Mouse (Mus musculus): ENCODE results near the gene Cnnm1. TPM values are rescaled to one million over a fixed set of nuclear protein-coding genes. Genes with fewer than 3 reads are reported as not detected.
A peak's percentile ranks its signal among the peaks of the same experiment; 100 is the strongest.

Gene Cnnm1
- total and polyA plus RNA-seq, 2 experiments from 2014 or later = 2.5 to 9.6 TPM

DNA sequence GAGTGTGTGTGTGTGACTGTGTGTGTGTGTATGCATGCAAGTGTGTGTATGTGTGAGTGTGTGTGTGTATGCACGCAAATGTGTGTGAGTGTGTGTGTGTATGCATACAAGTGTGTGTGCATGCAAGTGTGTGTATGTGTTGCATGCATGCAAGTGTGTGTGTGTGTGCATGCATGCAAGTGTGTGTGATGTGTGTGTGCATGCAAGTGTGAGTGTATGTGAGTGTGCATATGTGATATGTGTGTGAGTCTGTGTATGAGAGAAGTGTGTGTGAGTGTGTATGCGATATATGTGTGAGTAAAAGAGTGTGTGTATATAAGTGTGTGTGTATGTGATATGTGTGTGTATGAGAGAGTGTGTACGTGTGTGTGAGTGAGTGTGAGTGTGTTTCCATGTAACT is 95.1 kb downstream of the Cnnm1 start:
- no peaks in the 10 kb centered on the region for H3K36me3 ChIP-seq (ENCODE audit: insufficient read depth, low read length)
- H3K9ac ChIP-seq (replicated peaks; ENCODE audit: low read length) = no peak overlapping the region
- H3K27ac ChIP-seq = no peak overlapping the region
- H3K4me2 ChIP-seq (ENCODE audit: low read depth, low read length) = no peak overlapping the region
- 0 out of 2 replicates have a peak, but pooled peaks cover 3% of the 10 kb centered on the region for H3K4me1 ChIP-seq (ENCODE audit: insufficient read depth, low read length)
- DNase-seq (ENCODE audit: low spot score) (no peak), ATAC-seq (no peak)
- WGBS = 95% methylated on average over 3 of the region's 3 CpGs
- H3K27me3 ChIP-seq (ENCODE audit: insufficient read depth, low read length) = no peaks in the 10 kb centered on the region
- no peak for TF ChIP-seq CTCF (IDR thresholded peaks at IDR 0.05; ENCODE audit: low read depth)
- no peak overlapping the region for H3K4me3 ChIP-seq (ENCODE audit: low read length)
- H3K9me3 ChIP-seq (ENCODE audit: low read length) = no peaks in the 10 kb centered on the region

DNA sequence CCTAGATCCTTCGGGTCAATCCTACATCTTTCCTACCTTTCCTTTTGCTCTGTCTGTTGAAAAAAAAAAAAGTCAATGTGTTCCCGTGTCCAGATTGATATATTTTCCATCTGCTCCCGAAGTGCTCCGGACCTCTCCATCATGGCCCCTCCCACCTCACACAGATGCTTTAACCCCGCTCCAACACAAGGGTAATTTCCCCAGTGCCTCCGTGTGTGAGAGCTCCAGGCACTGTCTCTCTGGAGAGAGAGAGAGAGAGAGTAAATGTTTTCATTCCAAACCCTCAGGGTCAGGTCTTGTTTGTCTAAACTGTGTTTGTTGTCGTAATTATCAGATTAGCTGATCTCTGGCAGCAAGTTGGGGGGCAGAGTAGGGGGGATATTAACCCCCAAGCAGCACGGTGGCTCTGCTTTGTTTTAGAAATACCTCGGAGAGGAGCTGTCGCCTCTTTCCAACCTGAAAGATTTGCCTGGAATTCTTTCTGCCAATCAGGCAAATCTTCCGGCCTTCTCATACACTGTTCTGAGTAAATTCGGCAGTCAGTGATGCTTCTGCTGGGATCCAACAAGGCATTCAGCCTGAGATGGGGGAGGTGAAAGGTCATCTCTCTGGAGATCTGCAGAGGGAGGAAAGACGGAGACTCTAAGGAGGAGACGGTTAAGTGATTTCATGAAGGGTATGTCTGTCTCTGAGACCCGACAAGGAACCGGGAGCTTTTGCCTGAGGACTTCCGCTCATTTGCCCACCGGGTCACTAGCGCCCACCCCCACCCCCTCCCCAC is 106.3 kb downstream of the Cnnm1 start:
- Histone ChIP-seq H3K4me3 (ENCODE audit: low read length) (no peak overlapping the region), H3K4me2 (ENCODE audit: low read depth, low read length) (peak overlapping the region; percentile 39), H3K27me3 (ENCODE audit: insufficient read depth, low read length) (no peaks in the 10 kb centered on the region), H3K36me3 (ENCODE audit: insufficient read depth, low read length) (no peaks in the 10 kb centered on the region), H3K27ac (no peak overlapping the region), H3K9ac (replicated peaks; ENCODE audit: low read length) (no peak overlapping the region), H3K9me3 (ENCODE audit: low read length) (no peaks in the 10 kb centered on the region), H3K4me1 (ENCODE audit: insufficient read depth, low read length) (no peaks in the 10 kb centered on the region; the same call in 1 of the 2 replicates)
- 10% methylated on average over 19 of the region's 19 CpGs for WGBS
- peak; percentile 7 for DNase-seq (ENCODE audit: low spot score)
- TF ChIP-seq CTCF (IDR thresholded peaks at IDR 0.05; ENCODE audit: low read depth) = no peak
- ATAC-seq = no peak

Other genes with a start within 250 kb of the Cnnm1 start
- 0.07 and 0.26 TPM in 2 replicates for gene Hpse2, start 52.1 kb upstream of the Cnnm1 start, total RNA-seq (2014; rRNA removed)
- gene Hpse2, start 52.1 kb upstream of the Cnnm1 start, polyA plus RNA-seq (2015; fragmentation: Nextera tagmentation; extraction: Ambion mirVana) = 0.15 and 0.19 TPM in 2 replicates
- 120 and 132 TPM in 2 replicates for gene Got1, start 84.2 kb downstream of the Cnnm1 start, total RNA-seq (2014; rRNA removed)
- gene Got1, start 84.2 kb downstream of the Cnnm1 start, polyA plus RNA-seq (2015; fragmentation: Nextera tagmentation; extraction: Ambion mirVana) = 134 and 136 TPM in 2 replicates
- not detected in 2 replicates for gene Nkx2-3, start 171.9 kb downstream of the Cnnm1 start, total RNA-seq (2014; rRNA removed)
- not detected in 2 replicates for gene Nkx2-3, start 171.9 kb downstream of the Cnnm1 start, polyA plus RNA-seq (2015; fragmentation: Nextera tagmentation; extraction: Ambion mirVana)
- 35.7 and 53.1 TPM in 2 replicates for gene Slc25a28, start 234.4 kb downstream of the Cnnm1 start, total RNA-seq (2014; rRNA removed)
- 16.1 and 18.1 TPM in 2 replicates for gene Slc25a28, start 234.4 kb downstream of the Cnnm1 start, polyA plus RNA-seq (2015; fragmentation: Nextera tagmentation; extraction: Ambion mirVana)
- gene Entpd7, start 249.2 kb downstream of the Cnnm1 start, total RNA-seq (2014; rRNA removed) = 6.1 and 7.9 TPM in 2 replicates
- 7.2 and 8.7 TPM in 2 replicates for gene Entpd7, start 249.2 kb downstream of the Cnnm1 start, polyA plus RNA-seq (2015; fragmentation: Nextera tagmentation; extraction: Ambion mirVana)